In the genomic region with DNA sequence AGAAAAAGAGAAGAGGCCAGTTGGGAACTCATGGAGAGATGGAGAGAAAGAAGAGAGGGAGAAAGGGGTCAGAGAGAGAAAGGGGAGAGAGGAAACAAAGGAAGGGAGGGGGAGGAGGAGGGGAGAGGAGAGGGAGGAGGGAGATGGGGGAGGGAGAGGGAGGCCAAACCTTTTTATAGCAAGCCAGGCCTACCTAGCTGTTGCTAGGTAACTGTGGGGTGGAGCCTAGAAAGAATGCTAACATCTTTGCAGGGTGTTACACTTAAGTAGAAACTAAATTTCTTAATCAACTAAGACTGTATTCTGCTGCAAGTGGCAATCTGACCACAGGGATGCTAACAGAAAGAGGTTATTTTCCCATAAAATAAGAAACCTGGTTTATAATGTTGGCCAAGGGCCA, we compare ENCODE assay signal across 19 mouse cellular contexts. TPM values are rescaled to one million over a fixed set of nuclear protein-coding genes. Genes with fewer than 3 reads are reported as not detected.
DNase-seq lines count a peak whose midpoint lies in the region; ATAC-seq and TF ChIP-seq lines count a peak whose summit lies in the region.
"Had no signal": no experiment of that assay in that cellular context is flagged by ENCODE, and none has a peak within 500 bp of the region (broad histone marks: within the 10 kb centered on the region; RNA-seq: fewer than 3 reads in every experiment).

No protein-coding gene starts in this region.

- DNase-seq in heart, adult 9 months (ENCODE audit: low spot score in 2 of 2), result no peak
- DNase-seq in midbrain, embryonic 11.5 days (ENCODE audit: low spot score, missing footprints), result peak; percentile 85
- no peak for DNase-seq in midbrain, postnatal 0 days (ENCODE audit: low spot score)
- peak; percentile 21 for DNase-seq in ES-CJ7 (ENCODE audit: low read depth, low spot score)
- DNase-seq in embryonic facial prominence, embryonic 10.5 days (ENCODE audit: low spot score), result no peak
- DNase-seq in kidney, postnatal 10 days, result no peak
- no peak for DNase-seq in kidney, adult 8-10 months
- DNase-seq: adrenal gland, adult 8-10 months; cerebellum, postnatal 25 days; kidney, adult 2 months; lung, postnatal 10 days; right cerebral cortex, adult 18-20 months had no signal

- H3K4me1 ChIP-seq in heart, embryonic 15.5 days (replicated peaks), result peaks cover 46% of the 10 kb centered on the region
- H3K4me1 ChIP-seq in midbrain, embryonic 11.5 days (ENCODE audit: control insufficient read depth, insufficient read depth, low read length), result peaks cover 3% of the 10 kb centered on the region; the same call in 1 of the 2 replicates
- no peaks in the 10 kb centered on the region for H3K4me1 ChIP-seq in midbrain, postnatal 0 days (ENCODE audit: insufficient read depth, low read length)
- peaks cover 26% of the 10 kb centered on the region for H3K4me1 ChIP-seq in embryonic facial prominence, embryonic 10.5 days

- TF ChIP-seq CTCF in midbrain, postnatal 0 days (IDR thresholded peaks at IDR 0.05), result no peak

- H3K27ac ChIP-seq in heart, embryonic 15.5 days, result 0 out of 2 replicates have a peak overlapping the region, but pooled peaks have one; percentile 37
- H3K27ac ChIP-seq in midbrain, embryonic 11.5 days (ENCODE audit: low read depth, low read length), result no peak overlapping the region
- H3K27ac ChIP-seq in midbrain, postnatal 0 days (ENCODE audit: low read depth, low read length), result no peak overlapping the region
- H3K27ac ChIP-seq in embryonic facial prominence, embryonic 10.5 days (replicated peaks), result peak overlapping the region; percentile 44
- H3K27ac ChIP-seq: embryonic facial prominence, embryonic 13.5 days; hindbrain, embryonic 14.5 days; limb, embryonic 12.5 days; neural tube, embryonic 15.5 days had no signal

- no peaks in the 10 kb centered on the region for H3K36me3 ChIP-seq in heart, embryonic 15.5 days
- H3K36me3 ChIP-seq in midbrain, embryonic 11.5 days (ENCODE audit: control insufficient read depth, insufficient read depth, low read length), result no peaks in the 10 kb centered on the region
- H3K36me3 ChIP-seq in midbrain, postnatal 0 days (ENCODE audit: insufficient read depth, low read length), result no peaks in the 10 kb centered on the region
- H3K36me3 ChIP-seq in embryonic facial prominence, embryonic 10.5 days (replicated peaks), result no peaks in the 10 kb centered on the region
- H3K36me3 ChIP-seq: embryonic facial prominence, embryonic 13.5 days; limb, embryonic 12.5 days; neural tube, embryonic 15.5 days had no signal

- no peaks in the 10 kb centered on the region for H3K27me3 ChIP-seq in heart, embryonic 15.5 days
- no peaks in the 10 kb centered on the region for H3K27me3 ChIP-seq in midbrain, embryonic 11.5 days (ENCODE audit: control insufficient read depth, insufficient read depth, low read length)
- H3K27me3 ChIP-seq in midbrain, postnatal 0 days (ENCODE audit: insufficient read depth, low read length), result no peaks in the 10 kb centered on the region
- no peaks in the 10 kb centered on the region for H3K27me3 ChIP-seq in embryonic facial prominence, embryonic 10.5 days (replicated peaks; ENCODE audit: low read depth, poor library complexity, severe bottlenecking)
- H3K27me3 ChIP-seq: embryonic facial prominence, embryonic 13.5 days; limb, embryonic 12.5 days; neural tube, embryonic 15.5 days had no signal

- no peak overlapping the region for H3K4me3 ChIP-seq in heart, embryonic 15.5 days
- no peak overlapping the region for H3K4me3 ChIP-seq in midbrain, embryonic 11.5 days (ENCODE audit: low read depth, low read length)
- H3K4me3 ChIP-seq in midbrain, postnatal 0 days (ENCODE audit: low read depth, low read length), result no peak overlapping the region
- H3K4me3 ChIP-seq in embryonic facial prominence, embryonic 10.5 days, result no peak overlapping the region
- H3K4me3 ChIP-seq: embryonic facial prominence, embryonic 13.5 days; limb, embryonic 12.5 days; neural tube, embryonic 15.5 days had no signal

- no peak for ATAC-seq in heart, embryonic 15.5 days (replicated peaks; ENCODE audit: insufficient number of reproducible peaks, insufficient read depth, low FRiP score, low read depth)
- no peak for ATAC-seq in midbrain, embryonic 11.5 days (ENCODE audit: low FRiP score)
- ATAC-seq in midbrain, postnatal 0 days (ENCODE audit: low FRiP score), result no peak
- ATAC-seq: forebrain, embryonic 16.5 days had no signal

- H3K9me3 ChIP-seq in heart, embryonic 15.5 days (replicated peaks), result no peaks in the 10 kb centered on the region
- no peaks in the 10 kb centered on the region for H3K9me3 ChIP-seq in midbrain, embryonic 11.5 days (ENCODE audit: control insufficient read depth, low read length)
- no peaks in the 10 kb centered on the region for H3K9me3 ChIP-seq in midbrain, postnatal 0 days (ENCODE audit: low read length)
- H3K9me3 ChIP-seq in embryonic facial prominence, embryonic 10.5 days, result no peaks in the 10 kb centered on the region
- H3K9me3 ChIP-seq: embryonic facial prominence, embryonic 13.5 days; limb, embryonic 12.5 days; neural tube, embryonic 15.5 days had no signal

- H3K9ac ChIP-seq in heart, embryonic 15.5 days, result no peak overlapping the region
- no peak overlapping the region for H3K9ac ChIP-seq in midbrain, embryonic 11.5 days (ENCODE audit: low read length)
- no peak overlapping the region for H3K9ac ChIP-seq in midbrain, postnatal 0 days (replicated peaks; ENCODE audit: low read length, poor library complexity, severe bottlenecking)
- H3K9ac ChIP-seq: embryonic facial prominence, embryonic 13.5 days; hindbrain, embryonic 14.5 days; limb, embryonic 12.5 days; neural tube, embryonic 15.5 days had no signal

- no peak overlapping the region for H3K4me2 ChIP-seq in heart, embryonic 15.5 days
- H3K4me2 ChIP-seq in midbrain, embryonic 11.5 days, result no peak overlapping the region
- H3K4me2 ChIP-seq in midbrain, postnatal 0 days (ENCODE audit: low read depth, low read length, poor library complexity, severe bottlenecking), result no peak overlapping the region
- H3K4me2 ChIP-seq: embryonic facial prominence, embryonic 13.5 days; heart, embryonic 11.5 days; hindbrain, embryonic 14.5 days; limb, embryonic 12.5 days; neural tube, embryonic 15.5 days had no signal

RNA-seq across cellular contexts. Expression of a gene that starts 33.1 kb away (rescaled TPM):
- 14.5 and 16.0 TPM in 2 replicates for polyA plus RNA-seq in heart, embryonic 15.5 days (2015; fragmentation: Nextera tagmentation; extraction: Ambion mirVana)
- 9.2 and 11.1 TPM in 2 replicates for polyA plus RNA-seq in midbrain, embryonic 11.5 days (2014; fragmentation: Nextera tagmentation; extraction: Ambion mirVana)
- total RNA-seq in midbrain, postnatal 0 days (2014; rRNA removed), result 48.8 and 57.4 TPM in 2 replicates
- 17.7 and 19.6 TPM in 2 replicates for polyA plus RNA-seq in midbrain, postnatal 0 days (2015; fragmentation: Nextera tagmentation; extraction: Ambion mirVana)
- 2.3 and 2.6 TPM in 2 replicates for polyA plus RNA-seq in embryonic facial prominence, embryonic 10.5 days (2016; fragmentation: Nextera tagmentation; extraction: Ambion mirVana)

Comparison
In these comparisons a context has a peak if more than half of its experiments do, and no peak if none do; other contexts are left out.
1. DNase-seq: peak in midbrain, embryonic 11.5 days (single experiment) and ES-CJ7 (single experiment); none in heart, adult 9 months (0 of 2), midbrain, postnatal 0 days (single experiment), embryonic facial prominence, embryonic 10.5 days (single experiment), kidney, postnatal 10 days (single experiment) and kidney, adult 8-10 months (0 of 2).
2. H3K27ac ChIP-seq: peak in heart, embryonic 15.5 days (single experiment) and embryonic facial prominence, embryonic 10.5 days (single experiment); none in midbrain, embryonic 11.5 days (single experiment) and midbrain, postnatal 0 days (single experiment).